Mouse (Mus musculus): ENCODE measurements around the gene Syn2.

Syn2 gene

GRCm38 (mm10) chr6:115178826-115179225, 44.1 kb downstream of the Syn2 start:
- DNase-seq = no peak

- no peak for DNase-seq
Observed at GRCm38 (mm10) chr6:115181094-115181493, 46.4 kb downstream of the Syn2 start.

- no peak for DNase-seq
Observed at GRCm38 (mm10) chr6:115191111-115191510, 56.4 kb downstream of the Syn2 start.

- no peak for DNase-seq
Observed at GRCm38 (mm10) chr6:115200753-115201152, 66.1 kb downstream of the Syn2 start.

GRCm38 (mm10) chr6:115203029-115203428, 68.3 kb downstream of the Syn2 start:
- DNase-seq = no peak

GRCm38 (mm10) chr6:115210187-115210586, 75.5 kb downstream of the Syn2 start:
- DNase-seq = peak; percentile 66

GRCm38 (mm10) chr6:115210820-115211219, 76.1 kb downstream of the Syn2 start:
- DNase-seq = peak; percentile 62

GRCm38 (mm10) chr6:115212132-115212903, 77.6 kb downstream of the Syn2 start:
- peak; percentile 93 for DNase-seq

- DNase-seq = peak; percentile 96
Observed at GRCm38 (mm10) chr6:115213129-115213528, 78.4 kb downstream of the Syn2 start.

- peak; percentile 61 for DNase-seq
Observed at GRCm38 (mm10) chr6:115221215-115221641, 86.5 kb downstream of the Syn2 start.

- DNase-seq = peak; percentile 30
Observed at GRCm38 (mm10) chr6:115225519-115225918, 90.8 kb downstream of the Syn2 start.

GRCm38 (mm10) chr6:115227043-115227442, 92.3 kb downstream of the Syn2 start, which contains the start of gene Gm17482:
TSS of gene Gm17482 (plus strand) at chr6:115227343.
- peak; percentile 80 for DNase-seq

GRCm38 (mm10) chr6:115227529-115227928, 92.8 kb downstream of the Syn2 start:
- DNase-seq = peak; percentile 96

GRCm38 (mm10) chr6:115230557-115230956, 95.9 kb downstream of the Syn2 start:
- DNase-seq = peak; percentile 96

GRCm38 (mm10) chr6:115231836-115232235, 97.1 kb downstream of the Syn2 start:
- peak; percentile 96 for DNase-seq

GRCm38 (mm10) chr6:115232562-115232961, 97.9 kb downstream of the Syn2 start:
- peak; percentile 98 for DNase-seq

- peak; percentile 99 for DNase-seq
Observed at GRCm38 (mm10) chr6:115238031-115239027, 103.6 kb downstream of the Syn2 start.

- DNase-seq = peak; percentile 85
Observed at GRCm38 (mm10) chr6:115239335-115239734, 104.6 kb downstream of the Syn2 start.

- peak; percentile 97 for DNase-seq
Observed at GRCm38 (mm10) chr6:115240431-115240830, 105.7 kb downstream of the Syn2 start.

GRCm38 (mm10) chr6:115241131-115241699, 106.5 kb downstream of the Syn2 start:
- peak; percentile 91 for DNase-seq

- DNase-seq = peak; percentile 92
Observed at GRCm38 (mm10) chr6:115241939-115242338, 107.2 kb downstream of the Syn2 start.

- DNase-seq = peak; percentile 87
Observed at GRCm38 (mm10) chr6:115244222-115244621, 109.5 kb downstream of the Syn2 start.

GRCm38 (mm10) chr6:115245500-115246058, 110.9 kb downstream of the Syn2 start:
- peak; percentile 35 for DNase-seq

Measured in heart, adult 11 months (tissue).